Mouse (Mus musculus): Measurements from ENCODE around the gene Krtap10-4.
A peak's percentile ranks its signal among the peaks of the same experiment; 100 is the strongest.

Gene Krtap10-4

DNA sequence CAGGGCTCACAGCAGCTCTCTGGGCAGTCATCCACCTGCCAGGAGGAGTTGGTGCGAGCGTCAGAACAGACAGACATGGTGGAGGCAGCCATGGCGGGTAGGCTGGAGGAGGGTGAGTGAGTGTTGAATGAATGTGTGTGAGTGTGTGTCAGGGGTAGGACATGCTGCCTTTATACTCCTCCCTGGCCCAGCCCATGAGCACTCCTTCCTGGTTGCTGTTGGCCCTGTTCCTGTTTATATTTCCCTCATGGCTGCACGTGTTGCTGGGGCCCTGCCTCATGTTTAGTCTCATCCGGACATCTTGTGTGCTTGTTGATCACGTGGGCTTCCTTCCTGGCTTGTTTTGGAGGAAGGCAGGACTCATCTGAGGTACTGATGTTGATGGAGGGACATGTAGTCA lies at the start of gene Krtap10-4:
Gene Krtap10-4, minus strand, starts transcription at position 145 of the 400 bp plus-strand sequence.
- no peak for DNase-seq

DNA sequence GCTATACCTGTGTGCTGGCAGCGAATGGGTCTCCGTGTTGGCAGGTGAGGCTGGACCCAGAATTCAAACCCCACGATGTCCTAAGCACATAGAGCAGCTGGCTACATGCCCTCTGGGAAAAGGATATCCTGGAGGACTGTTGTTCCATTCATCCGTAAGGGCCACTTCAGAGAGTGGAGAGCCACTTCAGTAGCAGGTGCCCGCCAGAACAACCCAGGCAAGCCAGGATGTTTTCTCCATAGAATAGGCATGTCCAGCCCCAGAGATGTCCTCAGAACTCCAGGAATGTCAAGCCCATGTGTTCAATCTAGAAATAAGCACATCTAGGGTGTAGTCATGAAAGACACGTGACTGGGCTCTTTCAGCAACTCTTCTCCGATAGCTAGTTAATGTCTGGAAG lies 42.8 kb upstream of the Krtap10-4 start:
- no peak for DNase-seq

DNA sequence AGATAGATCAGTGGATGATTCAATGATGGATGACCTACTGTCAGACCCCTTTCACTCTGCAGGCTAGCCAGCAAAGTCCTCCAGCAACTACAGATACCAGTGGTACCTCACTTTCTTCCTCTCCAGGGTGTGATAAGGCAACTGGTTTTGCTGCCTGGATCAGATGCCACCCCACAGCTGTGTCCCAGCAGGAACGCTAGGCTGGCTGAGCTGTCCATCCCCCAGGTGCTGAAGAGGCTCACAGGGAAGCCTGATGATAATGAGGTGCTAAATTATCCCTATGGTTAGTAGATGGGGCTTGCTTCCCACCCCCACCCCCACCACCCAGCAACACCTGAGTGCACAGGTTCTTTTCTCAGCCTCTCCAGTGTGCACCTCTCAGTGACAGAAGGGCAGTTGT lies 40.7 kb upstream of the Krtap10-4 start:
- DNase-seq, result no peak

DNA sequence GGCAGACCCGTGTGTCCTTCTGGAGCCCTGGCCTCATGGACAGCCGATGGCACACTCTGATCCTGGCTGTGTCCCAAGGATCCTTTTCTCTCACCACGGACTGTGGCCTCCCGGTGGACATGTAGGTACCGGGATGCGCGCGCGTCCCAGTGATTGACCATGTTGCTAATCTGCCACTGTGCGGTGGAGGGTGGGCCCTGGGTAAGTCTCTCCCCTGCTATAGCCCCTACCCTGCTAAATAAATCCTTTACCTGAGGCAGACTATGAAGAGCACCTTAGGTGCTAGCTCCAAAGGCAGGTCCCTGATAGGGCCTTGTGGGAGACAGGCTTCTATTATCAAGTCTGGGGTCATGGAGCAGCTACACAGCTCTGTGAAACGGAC lies 37.9 kb upstream of the Krtap10-4 start:
- peak; percentile 19 to 26 for DNase-seq

DNA sequence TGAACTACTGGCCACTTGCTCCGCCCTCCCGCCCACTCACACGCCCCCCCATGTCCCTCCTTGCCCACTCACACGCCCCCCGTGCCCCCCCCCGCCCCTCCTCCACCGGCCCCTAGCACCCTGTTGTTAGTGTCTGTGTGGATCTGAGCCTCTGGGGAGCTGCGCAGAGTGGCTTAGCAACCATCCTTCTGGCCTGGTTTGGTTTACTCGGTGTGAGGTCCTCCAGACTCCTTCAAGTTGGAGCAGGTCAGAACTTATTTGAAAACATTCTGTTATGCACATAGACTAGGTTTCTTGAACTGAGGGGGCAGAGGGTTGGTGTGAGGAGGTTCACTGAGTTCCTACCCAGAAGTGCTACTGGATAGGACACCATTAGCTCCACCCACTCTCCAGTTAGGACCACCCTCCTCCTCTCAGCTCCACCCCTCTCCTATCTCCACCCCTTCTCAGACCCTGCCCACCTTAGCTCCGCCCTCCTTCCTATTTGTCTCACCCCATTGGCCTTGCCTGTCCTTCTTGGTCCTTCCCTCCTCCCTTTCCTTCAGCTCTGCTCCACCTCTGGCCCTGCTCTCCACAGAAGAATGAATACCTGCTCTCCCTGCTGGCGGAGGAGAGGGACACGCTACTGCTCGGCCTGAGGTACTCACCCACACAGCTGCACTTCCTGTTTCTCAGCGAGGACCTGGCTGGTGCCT lies 37.3 kb upstream of the Krtap10-4 start:
- DNase-seq, result peak; percentile 26 to 52

DNA sequence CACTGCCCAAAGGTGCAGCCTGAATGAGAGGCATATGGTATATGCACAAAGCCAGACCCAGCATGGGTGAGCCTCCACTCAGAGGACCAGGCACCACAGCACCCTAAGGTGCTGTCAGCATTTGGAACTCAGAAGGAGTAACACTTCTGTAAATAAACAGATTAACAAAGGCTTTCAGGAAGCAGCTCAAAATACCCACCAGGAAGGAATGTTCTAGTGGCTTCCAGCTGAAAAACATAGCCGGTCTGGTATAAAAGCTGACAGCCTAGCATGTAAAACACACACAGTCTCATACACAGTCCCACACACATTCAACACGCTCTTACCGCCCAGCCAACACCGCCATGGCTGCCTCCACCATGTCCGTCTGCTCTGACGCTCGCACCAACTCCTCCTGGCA lies 34.8 kb upstream of the Krtap10-4 start, which contains the start of gene Gm3285:
Gene Gm3285, plus strand, starts transcription at position 301 of the 400 bp plus-strand sequence.
- DNase-seq, result no peak

DNA sequence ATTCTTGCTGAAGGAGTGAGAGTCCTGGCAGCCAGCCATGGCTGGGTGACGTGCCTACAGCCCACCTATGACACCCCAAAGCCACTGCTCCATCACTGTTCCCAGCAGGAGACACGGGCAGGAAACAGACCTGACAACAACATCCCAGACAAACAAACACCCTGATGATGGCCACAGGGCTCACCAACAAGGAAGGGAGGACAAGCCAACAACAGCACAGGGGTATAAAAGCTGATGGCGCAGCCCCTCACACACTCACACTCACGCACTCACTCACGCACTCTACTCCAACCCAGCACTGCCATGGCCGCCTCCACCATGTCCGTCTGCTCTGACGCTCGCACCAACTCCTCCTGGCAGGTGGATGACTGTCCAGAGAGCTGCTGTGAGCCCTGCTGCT lies 25.7 kb upstream of the Krtap10-4 start, which contains the start of gene Gm10318:
Gene Gm10318, plus strand, starts transcription at position 301 of the 400 bp plus-strand sequence.
- DNase-seq, result no peak

DNA sequence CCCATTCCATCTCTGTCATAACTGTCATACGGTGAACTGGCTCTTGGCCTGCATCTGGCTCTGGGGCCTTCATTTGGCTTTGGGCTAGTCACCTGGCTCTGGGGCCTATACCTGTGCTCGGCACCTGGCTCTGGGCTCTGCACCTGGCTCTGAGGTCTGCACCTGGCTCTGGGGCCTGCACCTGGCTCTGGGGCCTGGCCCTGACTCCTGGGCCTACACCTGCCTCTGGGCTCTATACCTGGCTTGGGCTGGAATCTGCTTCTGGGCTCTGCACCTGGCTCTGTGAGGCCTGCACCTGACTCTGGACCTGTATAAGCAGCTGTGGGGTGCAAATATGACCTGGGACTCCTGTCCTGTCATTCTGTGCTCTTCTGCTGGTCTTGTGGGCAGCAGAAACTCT lies 20.6 kb upstream of the Krtap10-4 start:
- DNase-seq, result no peak

DNA sequence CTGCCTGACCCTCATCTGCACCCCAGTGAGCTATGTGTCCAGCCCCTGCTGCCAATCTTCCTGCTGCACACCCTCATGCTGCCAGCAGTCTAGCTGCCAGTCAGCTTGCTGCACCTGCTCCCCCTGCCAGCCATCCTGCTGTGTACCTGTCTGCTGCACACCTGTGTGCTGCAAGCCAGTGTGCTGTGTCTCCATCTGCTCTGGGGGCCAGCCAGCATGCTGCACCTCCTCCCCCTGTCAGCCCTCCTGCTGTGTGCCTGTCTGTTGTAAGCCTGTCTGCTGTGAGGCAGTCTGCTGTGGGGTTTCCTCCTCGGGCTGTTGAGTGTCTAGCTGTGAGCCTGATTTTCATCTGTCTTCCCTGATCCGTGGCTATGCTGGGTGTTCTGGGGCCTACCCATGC lies 20.1 kb upstream of the Krtap10-4 start:
- peak; percentile 18 to 33 for DNase-seq

DNA sequence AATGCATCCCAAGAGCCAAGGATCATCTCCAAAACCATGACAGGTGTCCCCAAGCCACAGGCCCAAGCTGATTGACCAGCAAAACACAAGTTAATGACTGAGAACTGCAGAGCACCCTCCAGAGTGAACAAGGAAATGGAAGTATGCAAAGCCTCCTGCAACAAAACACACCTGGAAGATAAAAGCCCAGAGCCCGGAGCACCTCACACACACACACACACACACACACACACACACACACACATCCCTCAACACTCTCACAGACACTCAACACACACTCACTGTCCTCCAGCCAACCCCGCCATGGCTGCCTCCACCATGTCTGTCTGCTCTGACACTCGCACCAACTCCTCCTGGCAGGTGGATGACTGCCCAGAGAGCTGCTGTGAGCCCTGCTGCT lies 19.6 kb upstream of the Krtap10-4 start, which contains the start of gene Gm36176:
Gene Gm36176, plus strand, starts transcription at position 301 of the 400 bp plus-strand sequence.
- no peak for DNase-seq

DNA sequence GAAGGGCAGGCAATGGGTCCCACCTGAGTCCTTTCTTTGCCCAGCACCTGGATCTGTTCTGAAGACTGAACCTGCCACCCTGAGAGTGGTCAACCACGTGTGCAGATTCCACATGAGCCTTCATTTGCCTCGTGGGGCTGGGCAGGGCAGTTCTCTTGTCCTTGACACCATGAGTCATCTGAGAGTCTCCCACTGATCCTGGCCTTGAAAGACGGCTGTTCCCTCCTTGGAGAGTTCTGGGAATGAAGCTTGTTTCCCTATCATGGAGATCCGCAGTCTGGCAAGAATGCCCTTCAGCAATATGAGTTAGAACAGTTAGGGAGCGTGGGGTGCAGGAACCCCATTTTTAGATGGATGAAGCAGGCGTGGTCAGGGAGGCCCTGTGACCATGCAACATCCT lies 12.1 kb upstream of the Krtap10-4 start:
- no peak for DNase-seq

DNA sequence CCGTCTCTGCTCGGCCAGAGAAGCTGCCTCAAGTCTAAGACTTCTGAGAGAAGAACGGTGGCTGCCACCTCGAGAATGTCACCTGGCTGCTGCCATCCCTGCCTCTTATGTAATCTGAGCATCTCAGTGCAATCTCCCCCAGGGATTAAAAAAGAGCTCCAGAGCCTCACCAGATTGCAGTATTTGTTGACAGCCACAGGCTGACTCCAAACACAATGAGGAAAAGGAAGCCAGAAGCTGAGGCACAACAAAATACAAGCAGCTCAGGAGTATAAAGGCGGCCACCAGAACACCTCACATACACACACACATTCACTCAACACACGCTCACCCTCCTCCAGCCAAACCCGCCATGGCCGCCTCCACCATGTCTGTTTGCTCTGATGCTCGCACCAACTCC lies 8.8 kb upstream of the Krtap10-4 start, which contains the start of gene Krtap10-10:
Gene Krtap10-10, plus strand, starts transcription at position 301 of the 400 bp plus-strand sequence.
- no peak for DNase-seq

DNA sequence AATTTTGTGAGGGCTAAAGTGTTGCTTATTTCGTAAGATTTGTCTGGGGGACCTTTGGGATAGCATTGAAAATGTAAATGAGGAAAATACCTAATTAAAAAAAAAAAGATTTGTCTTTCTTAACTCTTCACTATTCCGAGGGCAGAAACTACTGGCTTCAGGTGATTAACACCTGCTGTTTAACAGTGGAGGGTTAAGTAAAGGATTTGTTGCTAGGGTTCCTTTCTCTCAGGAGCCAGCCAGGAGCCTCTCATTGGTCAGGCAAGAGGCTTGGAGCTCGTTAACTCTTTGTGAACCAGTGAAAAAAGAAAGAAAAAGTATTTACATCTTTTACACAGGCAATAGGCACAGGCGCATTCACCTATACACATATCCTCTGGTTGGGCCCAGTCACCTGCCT lies 7.7 kb downstream of the Krtap10-4 start:
- DNase-seq, result no peak

DNA sequence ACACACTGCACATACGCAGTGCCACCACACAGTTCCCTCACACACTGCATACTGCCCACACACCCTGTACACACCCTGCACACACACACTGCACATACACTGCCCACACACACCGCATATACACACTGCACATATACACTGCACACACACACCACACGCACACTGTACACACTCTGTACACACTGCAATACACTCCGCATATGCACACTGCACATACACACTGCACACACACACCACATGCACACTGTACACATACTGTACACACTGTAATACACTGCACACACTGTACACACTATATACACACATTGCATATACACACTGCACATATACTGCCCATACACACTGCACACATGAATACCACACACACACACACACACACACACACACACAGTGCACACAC lies 8.4 kb downstream of the Krtap10-4 start:
- DNase-seq, result no peak

DNA sequence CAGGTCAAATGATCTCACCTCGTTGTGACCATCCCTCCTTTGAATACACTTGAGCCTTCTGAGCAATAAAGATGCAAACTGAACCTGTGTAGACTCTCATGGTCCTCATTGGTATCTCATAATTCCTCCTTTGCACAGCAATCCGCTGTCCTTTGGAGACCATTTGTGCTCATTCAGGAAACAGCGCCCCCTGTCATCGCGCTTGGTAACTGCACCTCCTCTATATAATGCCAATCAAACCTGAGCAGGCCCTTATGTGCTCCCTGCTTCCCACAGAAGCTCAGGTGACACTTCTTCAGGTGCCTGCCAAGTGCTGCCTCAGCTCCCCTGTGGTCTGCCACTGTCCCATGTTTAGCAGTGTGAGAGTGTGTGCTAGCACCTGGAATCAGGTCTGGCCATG lies 11.4 kb downstream of the Krtap10-4 start:
- DNase-seq, result no peak

DNA sequence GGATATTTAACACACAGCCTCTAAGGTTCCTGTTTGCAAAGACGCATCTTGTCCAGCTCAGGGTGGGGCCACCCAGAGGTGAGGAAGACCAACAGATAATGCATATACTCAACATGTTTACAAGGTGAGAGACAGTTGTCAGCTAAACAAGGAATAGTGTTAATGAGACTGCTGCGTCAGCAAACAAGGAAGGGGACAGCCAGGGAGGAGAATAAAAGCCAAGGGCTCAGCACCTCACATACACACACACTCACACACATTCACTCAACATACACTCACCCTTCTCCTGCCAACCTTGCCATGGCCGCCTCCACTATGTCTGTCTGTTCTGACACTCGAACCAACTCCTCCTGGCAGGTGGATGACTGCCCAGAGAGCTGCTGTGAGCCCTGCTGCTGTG lies 12.5 kb downstream of the Krtap10-4 start, which contains the start of gene Gm2696:
Gene Gm2696, plus strand, starts transcription at position 301 of the 400 bp plus-strand sequence.
- no peak for DNase-seq

DNA sequence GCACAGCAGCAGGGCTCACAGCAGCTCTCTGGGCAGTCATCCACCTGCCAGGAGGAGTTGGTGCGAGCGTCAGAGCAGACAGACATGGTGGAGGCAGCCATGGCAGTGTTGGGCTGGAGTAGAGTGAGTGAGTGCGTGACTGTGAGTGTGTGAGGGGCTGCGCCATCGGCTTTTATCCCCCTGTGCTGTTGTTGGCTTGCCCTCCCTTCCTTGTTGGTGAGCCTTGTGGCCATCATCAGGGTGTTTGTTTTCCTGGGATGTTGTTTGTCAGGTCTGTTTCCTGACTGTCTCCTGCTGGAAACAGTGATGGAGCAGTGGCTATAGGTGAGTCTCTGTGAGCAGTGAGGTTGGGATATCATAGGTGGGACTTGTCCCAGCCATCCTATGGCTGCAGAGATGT lies 15.2 kb downstream of the Krtap10-4 start, which contains the start of gene Gm9507:
Gene Gm9507, minus strand, starts transcription at position 101 of the 400 bp plus-strand sequence.
- no peak for DNase-seq

DNA sequence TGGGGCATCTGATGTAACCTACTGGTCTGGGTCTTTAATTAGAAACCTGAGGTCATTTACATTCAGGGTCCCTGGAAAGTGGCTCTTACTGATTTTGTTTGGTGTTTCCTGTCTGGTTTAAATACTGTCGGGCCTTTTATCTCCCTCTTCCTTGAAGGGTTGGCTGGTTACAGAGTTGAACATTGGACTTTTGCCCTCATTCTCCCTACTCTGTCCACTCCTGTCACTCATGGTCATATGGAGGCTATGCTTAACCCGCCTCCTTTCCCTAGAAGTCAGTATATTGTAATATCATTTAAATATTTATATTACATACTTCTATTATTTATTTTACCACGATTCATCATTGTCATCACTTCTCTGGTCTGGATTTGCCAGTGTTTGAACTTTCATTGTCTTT lies 22.8 kb downstream of the Krtap10-4 start:
- DNase-seq, result no peak

DNA sequence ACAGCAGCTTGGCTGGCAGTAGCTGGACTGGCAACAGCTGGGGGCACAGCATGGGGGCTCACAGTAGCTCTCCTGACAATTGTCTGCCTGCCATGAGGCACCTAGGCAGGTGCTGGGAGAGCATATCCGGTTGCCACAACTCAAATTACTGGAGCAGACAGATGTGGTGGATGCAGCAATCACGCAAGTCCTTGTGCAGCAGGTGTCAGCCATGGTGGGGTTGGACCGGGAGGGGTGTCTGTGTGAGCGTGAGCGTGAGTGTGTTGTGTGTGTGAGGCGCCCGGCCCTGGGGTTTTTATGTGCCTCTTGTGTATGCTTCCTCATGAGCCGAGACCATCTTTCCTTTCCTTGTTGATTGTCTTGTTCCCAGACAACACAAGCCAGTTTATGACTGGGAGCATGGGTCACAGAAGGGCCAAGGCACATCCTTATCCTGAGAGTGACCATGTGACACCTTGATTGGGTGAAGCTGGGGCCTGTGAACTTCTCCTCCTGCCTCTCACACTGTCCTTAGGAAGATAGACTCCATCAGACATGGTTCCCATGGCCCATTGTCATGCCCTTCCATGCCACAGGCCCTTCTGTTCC lies 27.9 kb downstream of the Krtap10-4 start, which contains the start of gene Gm19668:
Gene Gm19668, minus strand, starts transcription at position 213 of the 588 bp plus-strand sequence.
- DNase-seq, result no peak

DNA sequence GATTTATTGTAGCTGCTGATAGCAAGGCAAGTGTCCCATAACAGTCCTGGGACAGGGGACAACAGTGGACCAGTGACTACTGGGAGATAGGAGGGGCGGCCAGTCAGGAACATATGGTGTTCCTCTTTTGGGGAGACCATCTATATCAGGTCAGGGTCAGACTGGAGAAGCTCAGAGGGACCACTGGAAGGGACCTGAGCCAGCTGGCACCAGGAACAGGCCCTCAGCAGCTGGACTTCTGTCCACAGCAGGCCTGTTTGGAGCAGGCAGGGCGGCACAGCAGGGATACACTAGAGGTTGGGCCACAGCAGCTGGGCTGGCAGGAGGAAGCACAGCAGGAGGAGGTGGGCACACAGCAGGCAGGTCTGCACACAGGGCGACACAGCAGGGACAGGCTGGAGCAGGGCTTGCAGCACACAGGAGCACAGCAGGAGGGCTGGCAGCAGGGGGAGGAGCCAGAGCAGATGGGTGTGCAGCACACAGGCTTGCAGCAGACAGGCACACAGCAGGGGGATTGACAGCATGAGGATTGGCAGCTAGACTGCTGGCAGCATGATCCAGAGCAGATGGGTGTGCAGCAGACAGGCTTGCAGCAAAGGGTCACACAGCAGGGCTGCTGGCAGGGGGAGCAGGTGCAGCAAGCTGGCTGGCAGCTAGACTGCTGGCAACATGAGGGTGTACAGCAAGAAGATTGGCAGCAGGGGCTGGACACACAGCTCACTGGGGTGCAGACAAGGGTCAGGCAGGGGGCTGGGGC lies 28.6 kb downstream of the Krtap10-4 start:
- peak in 1 of 2 experiments; percentile 10 for DNase-seq

DNA sequence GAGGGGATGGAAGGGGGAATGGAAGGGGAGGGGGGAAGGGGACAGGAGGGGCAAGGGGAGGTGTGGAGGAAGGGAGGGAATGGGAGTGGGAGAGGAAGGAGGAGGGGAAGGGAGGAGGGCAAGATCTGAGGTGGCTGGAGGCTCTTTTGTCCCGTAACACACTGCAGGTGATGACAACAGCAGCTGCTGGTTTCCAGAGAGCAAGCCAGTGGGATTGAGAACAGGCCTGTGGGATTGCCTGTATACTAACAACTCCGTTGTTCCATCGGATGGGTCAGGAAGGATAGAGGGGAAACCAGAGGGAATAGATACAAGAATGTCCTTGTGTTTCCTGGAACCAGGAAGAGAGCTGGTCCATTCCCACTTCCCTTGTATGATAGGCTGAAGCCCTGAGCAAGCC lies 29.2 kb downstream of the Krtap10-4 start:
- no peak for DNase-seq

DNA sequence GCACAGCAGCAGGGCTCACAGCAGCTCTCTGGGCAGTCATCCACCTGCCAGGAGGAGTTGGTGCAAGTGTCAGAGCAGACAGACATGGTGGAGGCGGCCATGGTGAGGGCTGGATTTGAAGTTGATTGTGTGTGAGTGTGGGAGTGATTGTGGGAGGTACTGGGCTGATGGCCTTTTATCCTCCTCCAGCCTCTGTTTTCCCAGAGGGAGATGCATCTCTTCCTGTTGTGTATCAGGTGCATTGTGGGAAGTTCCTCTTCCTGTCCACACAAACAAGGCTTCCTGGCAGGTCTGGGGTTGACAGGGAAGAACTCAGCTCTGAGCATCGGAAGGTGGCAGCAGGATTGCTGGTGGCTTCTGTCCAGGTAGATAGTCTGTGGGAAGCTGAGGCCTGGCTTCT lies 31.9 kb downstream of the Krtap10-4 start, which contains the start of gene Gm9639:
Gene Gm9639, minus strand, starts transcription at position 101 of the 400 bp plus-strand sequence.
- DNase-seq, result no peak

DNA sequence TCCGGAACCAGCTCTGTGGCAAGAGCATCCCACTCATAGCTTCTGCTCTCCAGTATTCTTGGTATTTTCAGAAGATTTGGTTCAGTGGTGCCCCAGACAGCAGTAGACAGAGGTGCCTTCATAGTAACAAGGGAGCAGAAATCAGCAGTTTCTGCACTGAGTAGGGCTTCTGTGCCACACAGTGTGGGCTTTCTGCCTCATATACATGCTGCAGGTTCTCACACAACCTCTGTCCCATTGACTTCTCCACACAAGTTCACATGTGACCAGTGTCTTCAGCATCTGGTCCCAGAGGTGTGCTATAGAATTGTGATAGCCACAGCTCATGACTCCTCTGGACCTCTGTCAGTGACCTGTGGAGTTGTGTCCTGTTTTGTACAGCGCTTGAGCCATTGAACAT lies 38.3 kb downstream of the Krtap10-4 start:
- no peak for DNase-seq

Data from cerebellum, adult 18-20 months (tissue).